Mouse (Mus musculus): Measurements from ENCODE around the gene Cox7a2l. TPM values are rescaled to one million over a fixed set of nuclear protein-coding genes. Genes with fewer than 3 reads are reported as not detected.

Gene Cox7a2l
- polyA plus RNA-seq, 1 experiment = 4.1 TPM

DNA sequence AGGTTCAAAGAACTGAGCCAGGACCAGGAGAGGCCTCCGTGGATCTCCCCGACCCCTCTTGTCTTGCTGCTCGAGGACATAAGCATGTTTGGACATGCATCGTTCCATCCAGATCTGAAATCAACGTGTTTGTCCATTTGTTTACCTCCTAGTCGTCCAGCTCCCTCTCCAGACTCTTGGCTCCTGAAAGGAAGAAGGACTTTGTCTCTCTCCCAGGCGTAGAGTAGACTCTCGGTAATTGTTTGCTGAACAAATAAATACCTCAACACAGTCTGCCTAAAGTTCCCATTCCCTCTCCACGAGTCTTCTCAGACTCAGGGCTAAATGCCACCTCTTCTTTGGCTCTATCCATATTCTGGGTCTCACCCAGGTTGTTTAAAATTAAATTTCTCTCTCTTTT is 16.0 kb upstream of the Cox7a2l start:
- peaks cover 2% of the 10 kb centered on the region; the same call in 1 of the 2 replicates for H3K27me3 ChIP-seq (ENCODE audit: control insufficient read depth)
- H3K4me1 ChIP-seq (ENCODE audit: control insufficient read depth) = peaks cover 1% of the 10 kb centered on the region
- H3K9me3 ChIP-seq (ENCODE audit: control insufficient read depth, low read length) = peaks cover 5% of the 10 kb centered on the region; the same call in 1 of the 2 replicates
- no peak for TF ChIP-seq TAL1 (IDR thresholded peaks at IDR 0.05; ENCODE audit: low read length)
- TF ChIP-seq GATA1 (IDR thresholded peaks at IDR 0.05; ENCODE audit: low read length) = no peak
- H3K4me3 ChIP-seq (replicated peaks) = no peak overlapping the region
- no peaks in the 10 kb centered on the region for H3K36me3 ChIP-seq (ENCODE audit: control insufficient read depth)

- Histone ChIP-seq H3K9me3 (ENCODE audit: control insufficient read depth, low read length) (no peaks in the 10 kb centered on the region), H3K4me3 (replicated peaks) (peak overlapping the region; percentile 56), H3K36me3 (ENCODE audit: control insufficient read depth) (no peaks in the 10 kb centered on the region), H3K27me3 (ENCODE audit: control insufficient read depth) (peaks cover 2% of the 10 kb centered on the region; the same call in 1 of the 2 replicates), H3K4me1 (ENCODE audit: control insufficient read depth) (peaks cover 38% of the 10 kb centered on the region)
- no peak for TF ChIP-seq GATA1 (IDR thresholded peaks at IDR 0.05; ENCODE audit: low read length)
- TF ChIP-seq TAL1 (IDR thresholded peaks at IDR 0.05; ENCODE audit: low read length) = no peak
Observed at GRCm38 (mm10) chr17:83527651-83528381, 10.7 kb upstream of the Cox7a2l start.

DNA sequence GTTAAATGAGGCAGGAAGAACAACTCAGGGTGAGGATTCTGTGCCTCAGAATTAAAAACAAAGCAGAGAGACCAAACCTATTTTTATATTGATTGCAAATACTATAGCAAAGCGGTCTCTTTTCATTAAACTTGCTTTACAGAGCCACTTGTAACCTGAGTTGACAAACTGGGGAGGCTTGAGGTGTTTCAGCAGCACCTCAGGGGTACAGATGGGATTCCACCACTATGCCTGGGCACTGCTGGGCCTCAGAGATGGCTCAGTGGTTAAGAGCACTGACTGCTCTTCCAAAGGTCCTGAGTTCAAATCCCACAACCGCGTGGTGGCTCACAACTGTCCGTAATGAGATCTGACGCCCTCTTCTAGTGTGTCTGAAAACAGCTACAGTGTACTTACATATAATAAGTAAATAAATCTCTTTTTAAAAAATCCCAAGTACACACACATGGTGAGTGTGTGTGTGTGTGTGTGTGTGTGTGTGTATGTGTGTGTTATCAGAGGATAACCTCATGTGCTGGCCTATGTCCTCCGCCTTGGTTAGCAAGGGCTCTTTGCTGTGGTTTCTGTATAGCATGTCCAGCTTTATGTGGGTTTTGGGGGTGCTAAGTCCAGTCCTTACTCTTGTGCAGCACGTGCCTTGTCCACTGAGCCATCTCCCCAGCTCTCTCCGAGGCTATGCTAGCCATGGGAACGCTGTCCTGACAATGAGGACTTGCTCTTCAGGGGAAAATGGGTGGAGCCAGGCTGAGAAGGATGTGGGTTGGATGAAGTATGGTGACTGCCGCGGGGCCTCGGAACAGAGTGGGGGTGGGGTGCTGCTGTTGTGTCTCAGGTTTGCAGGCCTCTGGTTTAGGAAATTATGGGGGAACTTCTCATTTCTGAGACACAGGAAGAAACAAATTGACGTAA is 9.7 kb upstream of the Cox7a2l start:
- TF ChIP-seq TAL1 (IDR thresholded peaks at IDR 0.05; ENCODE audit: low read length) = no peak
- no peak for TF ChIP-seq GATA1 (IDR thresholded peaks at IDR 0.05; ENCODE audit: low read length)
- peaks cover 38% of the 10 kb centered on the region for H3K4me1 ChIP-seq (ENCODE audit: control insufficient read depth)
- H3K27me3 ChIP-seq (ENCODE audit: control insufficient read depth) = no peaks in the 10 kb centered on the region
- peak overlapping the region; percentile 56 for H3K4me3 ChIP-seq (replicated peaks)
- no peaks in the 10 kb centered on the region for H3K36me3 ChIP-seq (ENCODE audit: control insufficient read depth)
- H3K9me3 ChIP-seq (ENCODE audit: control insufficient read depth, low read length) = no peaks in the 10 kb centered on the region

GRCm38 (mm10) chr17:83526091-83526561 is 9.0 kb upstream of the Cox7a2l start:
- Histone ChIP-seq H3K9me3 (ENCODE audit: control insufficient read depth, low read length) (no peaks in the 10 kb centered on the region), H3K4me3 (replicated peaks) (peak overlapping the region; percentile 37), H3K4me1 (ENCODE audit: control insufficient read depth) (peaks cover 38% of the 10 kb centered on the region), H3K27me3 (ENCODE audit: control insufficient read depth) (no peaks in the 10 kb centered on the region), H3K36me3 (ENCODE audit: control insufficient read depth) (no peaks in the 10 kb centered on the region)
- TF ChIP-seq TAL1 (IDR thresholded peaks at IDR 0.05; ENCODE audit: low read length) (no peak), GATA1 (IDR thresholded peaks at IDR 0.05; ENCODE audit: low read length) (no peak)

GRCm38 (mm10) chr17:83525596-83525995 is 8.5 kb upstream of the Cox7a2l start:
- Histone ChIP-seq H3K9me3 (ENCODE audit: control insufficient read depth, low read length) (no peaks in the 10 kb centered on the region), H3K4me3 (replicated peaks) (peak overlapping the region; percentile 37), H3K36me3 (ENCODE audit: control insufficient read depth) (no peaks in the 10 kb centered on the region), H3K27me3 (ENCODE audit: control insufficient read depth) (no peaks in the 10 kb centered on the region), H3K4me1 (ENCODE audit: control insufficient read depth) (peaks cover 38% of the 10 kb centered on the region)
- no peak for TF ChIP-seq GATA1 (IDR thresholded peaks at IDR 0.05; ENCODE audit: low read length)
- TF ChIP-seq TAL1 (IDR thresholded peaks at IDR 0.05; ENCODE audit: low read length) = no peak

- no peak overlapping the region for H3K4me3 ChIP-seq (replicated peaks)
- H3K4me1 ChIP-seq (ENCODE audit: control insufficient read depth) = peaks cover 38% of the 10 kb centered on the region
- TF ChIP-seq TAL1 (IDR thresholded peaks at IDR 0.05; ENCODE audit: low read length) (no peak), GATA1 (IDR thresholded peaks at IDR 0.05; ENCODE audit: low read length) (no peak)
- no peaks in the 10 kb centered on the region for H3K9me3 ChIP-seq (ENCODE audit: control insufficient read depth, low read length)
- no peaks in the 10 kb centered on the region for H3K36me3 ChIP-seq (ENCODE audit: control insufficient read depth)
- H3K27me3 ChIP-seq (ENCODE audit: control insufficient read depth) = no peaks in the 10 kb centered on the region
Observed at GRCm38 (mm10) chr17:83524753-83525152, 7.6 kb upstream of the Cox7a2l start.

GRCm38 (mm10) chr17:83522590-83523379 is 5.7 kb upstream of the Cox7a2l start:
- H3K9me3 ChIP-seq (ENCODE audit: control insufficient read depth, low read length) = peaks cover 7% of the 10 kb centered on the region
- H3K4me3 ChIP-seq (replicated peaks) = no peak overlapping the region
- no peaks in the 10 kb centered on the region for H3K36me3 ChIP-seq (ENCODE audit: control insufficient read depth)
- no peaks in the 10 kb centered on the region for H3K27me3 ChIP-seq (ENCODE audit: control insufficient read depth)
- TF ChIP-seq TAL1 (IDR thresholded peaks at IDR 0.05; ENCODE audit: low read length) (no peak), GATA1 (IDR thresholded peaks at IDR 0.05; ENCODE audit: low read length) (no peak)
- H3K4me1 ChIP-seq (ENCODE audit: control insufficient read depth) = peaks cover 37% of the 10 kb centered on the region

DNA sequence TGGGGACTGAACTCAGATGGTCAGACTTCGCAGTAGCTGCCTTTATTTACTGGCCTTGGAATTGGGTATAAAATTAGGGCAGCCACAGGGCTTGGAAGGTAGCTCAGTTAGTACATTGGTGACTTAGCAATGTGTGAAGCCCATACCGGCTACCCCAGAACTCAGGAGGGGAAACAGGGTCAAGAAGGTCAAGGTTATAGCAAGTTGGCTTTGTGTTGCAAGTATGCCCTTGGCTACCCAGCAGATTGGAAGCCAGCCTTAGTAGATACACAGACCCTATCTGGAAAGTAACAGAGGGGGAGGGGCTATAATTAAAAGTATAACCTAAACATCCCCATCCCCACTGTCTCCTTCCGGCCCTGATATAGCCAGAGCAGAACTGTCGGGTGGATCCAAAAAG is 4.8 kb upstream of the Cox7a2l start:
- no peak for TF ChIP-seq GATA1 (IDR thresholded peaks at IDR 0.05; ENCODE audit: low read length)
- TF ChIP-seq TAL1 (IDR thresholded peaks at IDR 0.05; ENCODE audit: low read length) = no peak
- H3K4me3 ChIP-seq (replicated peaks) = no peak overlapping the region
- H3K9me3 ChIP-seq (ENCODE audit: control insufficient read depth, low read length) = peaks cover 7% of the 10 kb centered on the region
- H3K36me3 ChIP-seq (ENCODE audit: control insufficient read depth) = no peaks in the 10 kb centered on the region
- H3K4me1 ChIP-seq (ENCODE audit: control insufficient read depth) = peaks cover 30% of the 10 kb centered on the region
- H3K27me3 ChIP-seq (ENCODE audit: control insufficient read depth) = no peaks in the 10 kb centered on the region
